Mouse (Mus musculus) cerebellum, adult 11-12 months (tissue): Measurements from ENCODE around the gene Ppox.
"Not testable (repeated sequence)": the region's sequence is repeated elsewhere in the genome, so short reads cannot be mapped to it uniquely, and the experiment has no call there.

Experiments
- DNase-seq: peaks from one replicate; pipeline ENCODE4 v3.0.0; 2022

The Ppox gene

GRCm38 (mm10) chr1:171280916-171281527 lies at the start of gene Ppox:
Gene Ppox (minus strand): TSS chr1:171281186.
- DNase-seq = peak; percentile 94

- no peak for DNase-seq
Measured at GRCm38 (mm10) chr1:171330216-171330560, 49.2 kb upstream of the Ppox start.

- peak; percentile 83 for DNase-seq
Measured at GRCm38 (mm10) chr1:171329433-171330215, 48.6 kb upstream of the Ppox start.

- peak; percentile 97 for DNase-seq
Measured at GRCm38 (mm10) chr1:171328839-171329432, 48.0 kb upstream of the Ppox start, which contains the start of gene Dedd. Gene Dedd (plus strand): TSS chr1:171329145.

GRCm38 (mm10) chr1:171328244-171328643 lies 47.3 kb upstream of the Ppox start:
- peak; percentile 37 for DNase-seq

- DNase-seq = not testable (repeated sequence)
Measured at GRCm38 (mm10) chr1:171326588-171326987, 45.6 kb upstream of the Ppox start.

- DNase-seq = no peak
Measured at GRCm38 (mm10) chr1:171325571-171325970, 44.6 kb upstream of the Ppox start.

- DNase-seq = no peak
Measured at GRCm38 (mm10) chr1:171322012-171322411, 41.0 kb upstream of the Ppox start.

- DNase-seq = no peak
Measured at GRCm38 (mm10) chr1:171321415-171321814, 40.4 kb upstream of the Ppox start.

GRCm38 (mm10) chr1:171320151-171320550 lies 39.2 kb upstream of the Ppox start:
- peak; percentile 81 for DNase-seq

- DNase-seq = no peak
Measured at GRCm38 (mm10) chr1:171319748-171320147, 38.8 kb upstream of the Ppox start.

- DNase-seq = no peak
Measured at GRCm38 (mm10) chr1:171309321-171309720, 28.3 kb upstream of the Ppox start.

- not testable (repeated sequence) for DNase-seq
Measured at GRCm38 (mm10) chr1:171306157-171306556, 25.2 kb upstream of the Ppox start.

- DNase-seq = no peak
Measured at GRCm38 (mm10) chr1:171298226-171298625, 17.2 kb upstream of the Ppox start.

- no peak for DNase-seq
Measured at GRCm38 (mm10) chr1:171295063-171295402, 14.0 kb upstream of the Ppox start.

- peak; percentile 88 for DNase-seq
Measured at GRCm38 (mm10) chr1:171294298-171295062, 13.5 kb upstream of the Ppox start, which contains the start of gene Ufc1. Gene Ufc1 (minus strand): TSS chr1:171295024.

GRCm38 (mm10) chr1:171293906-171294297 lies 12.9 kb upstream of the Ppox start:
- DNase-seq = no peak

GRCm38 (mm10) chr1:171293351-171293750 lies 12.4 kb upstream of the Ppox start:
- DNase-seq = no peak

GRCm38 (mm10) chr1:171288328-171288727 lies 7.3 kb upstream of the Ppox start:
- DNase-seq = peak; percentile 26

GRCm38 (mm10) chr1:171287136-171288081 lies 6.4 kb upstream of the Ppox start, which contains the start of gene Usp21:
Gene Usp21 (minus strand): TSS chr1:171287991.
- peak; percentile 95 for DNase-seq

- peak; percentile 66 for DNase-seq
Measured at GRCm38 (mm10) chr1:171286517-171286916, 5.5 kb upstream of the Ppox start.
